Mouse (Mus musculus) forebrain, embryonic 12.5 days (tissue): ENCODE data around the gene C130032M10Rik. TPM values are rescaled to one million over a fixed set of nuclear protein-coding genes. Genes with fewer than 3 reads are reported as not detected.

ENCODE experiments used
- ATAC-seq: fragments of 200-750 bp; cut with Nextera tagmentation; 2 replicates; pipeline ENCODE4 v1.8.0; 2017; ENCODE audit warnings: moderate TSS enrichment; ENCODE audit not compliant: low FRiP score
- H3K27ac ChIP-seq: fragments of 300-500 bp; sonication (generic); 2 replicates; pipeline ENCODE4 v1.5.1; 2016; ENCODE audit warnings: mild to moderate bottlenecking
- H3K27me3 ChIP-seq: fragments of 300-500 bp; sonication (generic); 2 replicates; pipeline ENCODE4 v1.6.1; 2016; ENCODE audit warnings: mild to moderate bottlenecking
- H3K36me3 ChIP-seq: fragments of 300-500 bp; sonication (generic); replicated peaks from 2 replicates; pipeline ENCODE4 v1.6.1; 2016; ENCODE audit warnings: mild to moderate bottlenecking
- H3K4me1 ChIP-seq: fragments of 300-500 bp; sonication (generic); 2 replicates; pipeline ENCODE4 v1.6.1; 2016
- H3K4me2 ChIP-seq: fragments of 300-500 bp; sonication (generic); 2 replicates; pipeline ENCODE4 v1.6.1; 2016; ENCODE audit warnings: mild to moderate bottlenecking, moderate library complexity
- H3K4me3 ChIP-seq: fragments of 300-500 bp; sonication (generic); replicated peaks from 2 replicates; pipeline ENCODE4 v1.5.1; 2016; ENCODE audit warnings: mild to moderate bottlenecking
- H3K9ac ChIP-seq: fragments of 300-500 bp; sonication (generic); 2 replicates; pipeline ENCODE4 v1.6.1; 2016; ENCODE audit warnings: mild to moderate bottlenecking
- H3K9me3 ChIP-seq: fragments of 300-500 bp; sonication (generic); 2 replicates; pipeline ENCODE4 v1.6.1; 2016
- WGBS: fragments of 180-500 bp; shearing (Covaris S2); methylation state at CpG from one replicate; pipeline ENCODE4 v1.1.7; 2016; 5-methylcytosine and 5-hydroxymethylcytosine counted together
- polyA plus RNA-seq: library from polyadenylated mRNA; unstranded; fragments of >200 nt; fragmentation: Nextera tagmentation; extraction: Ambion mirVana; gene quantifications from 2 replicates; pipeline ENCODE4 v1.2.1, GENCODE M21; 2016

The C130032M10Rik gene
- polyA plus RNA-seq, 1 experiment from 2014 or later, result not detected

- H3K4me1 ChIP-seq, result peaks cover 30% of the 10 kb centered on the region
Measured at GRCm38 (mm10) chr9:114556276-114556855, 40.9 kb downstream of the C130032M10Rik start.

GRCm38 (mm10) chr9:114557086-114557485 is 41.6 kb downstream of the C130032M10Rik start:
- H3K4me3 ChIP-seq, result no peak overlapping the region

More at GRCm38 (mm10) chr9:114556276-114556855, 40.9 kb downstream of the C130032M10Rik start:
- Histone ChIP-seq H3K9ac (no peak overlapping the region), H3K4me3 (no peak overlapping the region), H3K27me3 (peaks cover 45% of the 10 kb centered on the region), H3K27ac (no peak overlapping the region), H3K9me3 (no peaks in the 10 kb centered on the region), H3K4me2 (no peak overlapping the region), H3K36me3 (no peaks in the 10 kb centered on the region)
- 39% methylated on average over 10 of the region's 10 CpGs for WGBS
- ATAC-seq, result no peak

GRCm38 (mm10) chr9:114560141-114560540 is 44.6 kb downstream of the C130032M10Rik start:
- peak overlapping the region; percentile 17 for H3K4me3 ChIP-seq
- peak overlapping the region; percentile 89 for H3K4me2 ChIP-seq
- no peak overlapping the region; the same call in 1 of the 2 replicates for H3K9ac ChIP-seq

More at GRCm38 (mm10) chr9:114557086-114557485, 41.6 kb downstream of the C130032M10Rik start:
- H3K27me3 ChIP-seq, result peaks cover 52% of the 10 kb centered on the region
- no peaks in the 10 kb centered on the region for H3K36me3 ChIP-seq
- no peak overlapping the region for H3K9ac ChIP-seq
- 23% methylated on average over 7 of the region's 7 CpGs for WGBS
- peaks cover 34% of the 10 kb centered on the region for H3K4me1 ChIP-seq
- ATAC-seq, result no peak
- H3K9me3 ChIP-seq, result no peaks in the 10 kb centered on the region
- H3K4me2 ChIP-seq, result no peak overlapping the region
- H3K27ac ChIP-seq, result no peak overlapping the region

GRCm38 (mm10) chr9:114560771-114561670 is 45.5 kb downstream of the C130032M10Rik start:
- ATAC-seq, result no peak
- peaks cover 42% of the 10 kb centered on the region for H3K4me1 ChIP-seq

More at GRCm38 (mm10) chr9:114560141-114560540, 44.6 kb downstream of the C130032M10Rik start:
- H3K36me3 ChIP-seq, result no peaks in the 10 kb centered on the region
- no peak overlapping the region for H3K27ac ChIP-seq
- ATAC-seq, result no peak
- no peaks in the 10 kb centered on the region for H3K9me3 ChIP-seq
- H3K27me3 ChIP-seq, result peaks cover 81% of the 10 kb centered on the region
- 10% methylated on average over 7 of the region's 7 CpGs for WGBS
- H3K4me1 ChIP-seq, result peaks cover 42% of the 10 kb centered on the region

GRCm38 (mm10) chr9:114561671-114561971 is 46.1 kb downstream of the C130032M10Rik start:
- peak overlapping the region; percentile 52 for H3K4me3 ChIP-seq
- H3K36me3 ChIP-seq, result no peaks in the 10 kb centered on the region
- H3K27me3 ChIP-seq, result peaks cover 77% of the 10 kb centered on the region
- 0% methylated on average over 12 of the region's 12 CpGs for WGBS
- no peak overlapping the region for H3K9ac ChIP-seq
- ATAC-seq, result no peak
- H3K4me2 ChIP-seq, result peak overlapping the region; percentile 89
- H3K27ac ChIP-seq, result no peak overlapping the region
- H3K9me3 ChIP-seq, result no peaks in the 10 kb centered on the region
- H3K4me1 ChIP-seq, result peaks cover 42% of the 10 kb centered on the region

More at GRCm38 (mm10) chr9:114560771-114561670, 45.5 kb downstream of the C130032M10Rik start:
- WGBS, result under 1% methylated on average over 36 of the region's 36 CpGs
- no peaks in the 10 kb centered on the region for H3K9me3 ChIP-seq
- H3K36me3 ChIP-seq, result no peaks in the 10 kb centered on the region
- H3K27me3 ChIP-seq, result peaks cover 82% of the 10 kb centered on the region
- peak overlapping the region; percentile 89 for H3K4me2 ChIP-seq
- H3K9ac ChIP-seq, result peak overlapping the region; percentile 26; the same call in 1 of the 2 replicates
- H3K27ac ChIP-seq, result no peak overlapping the region
- peak overlapping the region; percentile 52 for H3K4me3 ChIP-seq

- peak; percentile 59 for ATAC-seq
- Histone ChIP-seq H3K4me3 (peak overlapping the region; percentile 52), H3K4me1 (peaks cover 42% of the 10 kb centered on the region), H3K27ac (no peak overlapping the region), H3K27me3 (peaks cover 73% of the 10 kb centered on the region), H3K36me3 (no peaks in the 10 kb centered on the region), H3K4me2 (peak overlapping the region; percentile 89), H3K9ac (peak overlapping the region; percentile 57), H3K9me3 (no peaks in the 10 kb centered on the region)
- under 1% methylated on average over 76 of the region's 101 CpGs for WGBS
Measured at GRCm38 (mm10) chr9:114562031-114562918, 46.8 kb downstream of the C130032M10Rik start.

GRCm38 (mm10) chr9:114562919-114563751 is 47.6 kb downstream of the C130032M10Rik start:
- under 1% methylated on average over 95 of the region's 122 CpGs for WGBS
- Histone ChIP-seq H3K4me2 (peak overlapping the region; percentile 89), H3K36me3 (no peaks in the 10 kb centered on the region), H3K9me3 (no peaks in the 10 kb centered on the region), H3K9ac (peak overlapping the region; percentile 57), H3K27me3 (peaks cover 68% of the 10 kb centered on the region), H3K4me1 (peaks cover 42% of the 10 kb centered on the region), H3K4me3 (peak overlapping the region; percentile 52), H3K27ac (peak overlapping the region; percentile 65; the same call in 1 of the 2 replicates)
- peak; percentile 57 for ATAC-seq

- Histone ChIP-seq H3K9ac (peak within 1 kb of the TSS; percentile 57), H3K4me3 (peak within 1 kb of the TSS; percentile 52), H3K4me2 (peak within 1 kb of the TSS; percentile 89), H3K27me3 (peaks cover 60% of the 10 kb centered on the region), H3K27ac (peak within 1 kb of the TSS; percentile 65), H3K4me1 (peaks cover 42% of the 10 kb centered on the region), H3K9me3 (no peaks in the 10 kb centered on the region), H3K36me3 (no peaks in the 10 kb centered on the region)
- ATAC-seq, result peak; percentile 74
- under 1% methylated on average over 91 of the region's 91 CpGs for WGBS
Measured at GRCm38 (mm10) chr9:114563761-114564606, 48.5 kb downstream of the C130032M10Rik start, which contains the start of gene Trim71. TSS of gene Trim71 (minus strand) at chr9:114564369.

GRCm38 (mm10) chr9:114564667-114565066 is 49.2 kb downstream of the C130032M10Rik start:
- Histone ChIP-seq H3K4me1 (peaks cover 39% of the 10 kb centered on the region), H3K4me3 (peak overlapping the region; percentile 52), H3K9me3 (no peaks in the 10 kb centered on the region), H3K27ac (no peak overlapping the region), H3K27me3 (peaks cover 53% of the 10 kb centered on the region), H3K36me3 (no peaks in the 10 kb centered on the region), H3K9ac (peak overlapping the region; percentile 57), H3K4me2 (peak overlapping the region; percentile 89)
- no peak for ATAC-seq
- 1% methylated on average over 10 of the region's 10 CpGs for WGBS
